1 mouse cellular context compared by ENCODE assay signal in genomic region chr17:47759702-47760410, GRCm38 (mm10).
TF ChIP-seq lines count a peak whose summit lies in the region.

No protein-coding gene starts in this region.

TF ChIP-seq in CH12.LX, 34 proteins besides CTCF, POLR2A, EP300 and RAD21 (continued from another document):
- TF ChIP-seq E2F4 (IDR thresholded peaks at IDR 0.05; ENCODE audit: insufficient replicate concordance, low read depth, low read length) (no peak), MXI1 (IDR thresholded peaks at IDR 0.05; ENCODE audit: low read depth, low read length) (no peak), MEF2A (IDR thresholded peaks at IDR 0.05; ENCODE audit: borderline replicate concordance, low read depth, low read length) (peak; percentile 99)
